Mouse (Mus musculus) ovary, postnatal 36 days (tissue): Measurements from ENCODE around the gene Sac3d1.
"Not testable (repeated sequence)": the region's sequence is repeated elsewhere in the genome, so short reads cannot be mapped to it uniquely, and the experiment has no call there.

Experiments used
- DNase-seq: peaks from one replicate; pipeline ENCODE4 v3.0.0; 2022; ENCODE audit warnings: low spot score, mixed read lengths

The Sac3d1 gene

GRCm38 (mm10) chr19:6117986-6118676 lies at the start of gene Sac3d1:
Gene Sac3d1 (minus strand): TSS chr19:6118650.
- peak; percentile 85 for DNase-seq

DNA sequence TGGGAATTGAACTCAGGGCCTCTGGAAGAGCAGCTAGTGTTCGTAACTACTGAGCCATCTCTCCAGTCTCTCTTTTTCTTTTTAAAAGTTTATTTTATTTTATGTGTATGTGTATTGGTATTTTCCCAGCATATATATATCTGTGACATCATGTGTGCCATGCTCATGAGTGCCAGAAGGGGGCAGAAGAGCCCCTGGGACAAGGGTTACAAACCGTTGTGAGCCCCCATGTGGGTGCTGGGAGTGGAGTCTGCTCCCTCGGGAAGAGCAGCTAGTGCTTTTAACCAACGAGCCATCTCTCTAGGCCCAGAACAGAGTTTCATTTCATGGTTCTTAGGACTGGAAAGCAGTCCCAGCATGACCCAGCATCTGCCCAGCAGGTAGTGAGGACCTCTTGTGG lies 48.3 kb upstream of the Sac3d1 start:
- no peak for DNase-seq

GRCm38 (mm10) chr19:6163872-6164547 lies 45.6 kb upstream of the Sac3d1 start:
- no peak for DNase-seq

GRCm38 (mm10) chr19:6157220-6157619 lies 38.8 kb upstream of the Sac3d1 start:
- DNase-seq, result no peak

DNA sequence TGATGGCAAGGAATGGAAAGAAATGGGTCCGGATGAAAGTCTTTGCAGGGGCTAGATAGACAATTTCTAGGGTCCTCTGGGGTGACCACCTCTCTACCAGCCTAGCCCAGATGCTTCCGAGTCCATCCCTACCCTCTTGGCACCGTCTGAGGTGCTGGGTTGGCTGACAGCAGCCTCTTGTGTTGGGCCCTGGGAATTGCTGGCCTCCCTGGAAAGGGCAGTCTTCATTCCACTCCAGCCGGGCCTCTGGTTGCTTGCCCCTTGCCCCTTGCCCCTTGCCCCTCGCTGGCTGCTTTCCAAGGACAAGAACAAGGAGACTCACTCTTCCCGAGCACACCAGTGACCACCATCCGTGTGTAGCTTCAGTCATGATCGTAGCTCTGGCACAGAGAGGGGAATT lies 37.9 kb upstream of the Sac3d1 start:
- no peak for DNase-seq

GRCm38 (mm10) chr19:6155174-6155573 lies 36.7 kb upstream of the Sac3d1 start:
- no peak for DNase-seq

- no peak for DNase-seq
These were observed 26.4 kb upstream of the Sac3d1 start for GRCm38 (mm10) chr19:6144842-6145241.

- peak; percentile 55 for DNase-seq
These were observed 22.9 kb upstream of the Sac3d1 start, which contains the start of gene Arl2 for GRCm38 (mm10) chr19:6141394-6141749. Gene Arl2 (minus strand): TSS chr19:6141548.

DNA sequence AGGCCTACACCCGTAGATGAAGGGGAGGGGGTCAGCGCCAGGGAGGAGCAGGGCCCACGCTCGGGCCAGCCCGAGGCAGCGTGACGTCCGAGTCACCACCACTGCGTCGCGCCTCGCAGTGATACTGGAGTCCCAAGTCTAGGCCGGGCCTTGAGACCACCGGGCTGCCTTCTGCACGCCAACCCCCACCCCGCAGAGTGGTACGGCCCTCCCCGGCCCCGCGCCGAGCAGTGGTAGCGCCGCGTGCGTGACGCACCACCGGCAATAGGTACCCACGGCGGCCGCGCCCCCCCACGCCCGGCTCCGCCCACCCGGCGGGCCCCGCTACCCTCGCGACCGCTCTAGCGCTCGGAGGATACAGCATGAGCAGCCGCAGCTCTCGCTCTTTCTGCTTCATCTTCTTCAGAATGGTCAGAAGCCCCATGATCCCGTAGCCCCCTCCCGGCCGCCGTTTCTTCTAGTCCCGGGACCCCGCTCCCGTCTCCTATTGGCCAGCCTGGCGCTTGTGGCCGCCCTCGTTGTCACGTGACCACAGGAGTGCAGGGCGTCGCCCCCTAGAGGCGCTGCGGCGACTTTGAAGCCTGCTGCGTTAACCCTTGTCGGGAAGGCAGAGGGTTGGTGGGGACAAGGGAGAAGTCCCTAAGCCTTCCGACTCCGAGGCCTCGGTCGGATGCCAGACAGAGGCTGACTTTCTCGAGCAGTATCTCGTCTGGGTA lies 22.4 kb upstream of the Sac3d1 start, which contains the start of gene Batf2:
Gene Batf2, plus strand, starts transcription at position 306 of the 716 bp plus-strand sequence.
- peak; percentile 89 for DNase-seq

DNA sequence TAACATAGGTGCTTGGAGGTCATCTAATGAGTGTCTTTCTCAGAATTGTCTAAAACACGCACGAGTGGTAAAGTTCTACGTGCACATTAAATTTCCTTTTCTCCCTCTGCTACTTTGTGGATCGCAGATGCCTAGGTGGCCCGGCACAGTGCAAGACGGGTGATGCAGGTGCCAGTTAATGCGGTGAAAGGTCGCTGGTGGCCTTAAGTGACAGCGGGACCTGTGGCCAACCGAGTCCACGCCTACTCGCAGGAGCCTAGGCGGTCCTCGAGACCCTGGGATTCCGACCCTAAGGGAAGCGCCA lies 21.9 kb upstream of the Sac3d1 start:
- DNase-seq, result no peak

DNA sequence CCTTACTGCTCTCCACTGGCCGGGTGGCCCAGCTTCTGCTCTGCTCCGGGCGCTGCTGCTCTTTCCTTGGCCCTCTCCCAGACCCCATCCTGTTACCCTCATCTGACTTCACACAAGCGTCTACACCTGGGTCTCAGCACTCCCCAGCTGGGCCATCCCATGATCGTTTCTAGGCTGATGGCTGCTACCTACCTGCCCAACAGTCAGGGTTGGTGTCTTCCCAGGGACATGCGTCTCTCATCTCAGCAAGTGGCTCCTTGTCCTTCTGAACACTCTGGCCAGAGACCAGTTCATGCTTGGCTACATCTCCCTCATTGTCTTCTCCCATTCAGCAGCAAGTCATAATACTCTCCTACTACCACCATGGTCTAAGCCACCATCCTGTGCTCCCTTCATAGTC lies 21.3 kb upstream of the Sac3d1 start:
- DNase-seq, result no peak

GRCm38 (mm10) chr19:6136397-6136796 lies 17.9 kb upstream of the Sac3d1 start:
- no peak for DNase-seq

DNA sequence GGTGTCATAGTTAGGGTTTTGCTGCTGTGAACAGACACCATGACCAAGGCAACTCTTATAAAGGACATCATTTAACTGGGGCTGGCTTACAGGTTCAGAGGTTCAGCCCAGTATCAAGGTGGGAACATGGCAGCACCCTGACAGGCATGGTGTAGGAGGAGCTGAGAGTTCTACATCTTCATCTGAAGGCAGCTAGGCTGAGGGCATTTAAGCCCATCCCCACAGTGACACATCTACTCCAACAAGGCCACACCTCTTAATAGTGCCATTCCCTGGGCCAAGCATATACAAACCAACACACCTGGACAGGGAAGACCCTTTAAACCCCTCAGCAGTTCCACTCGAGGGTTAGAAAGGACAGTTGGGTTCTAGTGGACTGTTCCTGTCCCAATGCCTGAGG lies 14.7 kb upstream of the Sac3d1 start:
- DNase-seq, result not testable (repeated sequence)

- no peak for DNase-seq
These were observed 13.8 kb upstream of the Sac3d1 start for GRCm38 (mm10) chr19:6132171-6132827.

- DNase-seq, result not testable (repeated sequence)
These were observed 12.1 kb upstream of the Sac3d1 start for GRCm38 (mm10) chr19:6130414-6131128.

- peak; percentile 90 for DNase-seq
These were observed 9.4 kb upstream of the Sac3d1 start, which contains the start of gene Snx15 for GRCm38 (mm10) chr19:6127760-6128341. Gene Snx15 (minus strand): TSS chr19:6128304.

DNA sequence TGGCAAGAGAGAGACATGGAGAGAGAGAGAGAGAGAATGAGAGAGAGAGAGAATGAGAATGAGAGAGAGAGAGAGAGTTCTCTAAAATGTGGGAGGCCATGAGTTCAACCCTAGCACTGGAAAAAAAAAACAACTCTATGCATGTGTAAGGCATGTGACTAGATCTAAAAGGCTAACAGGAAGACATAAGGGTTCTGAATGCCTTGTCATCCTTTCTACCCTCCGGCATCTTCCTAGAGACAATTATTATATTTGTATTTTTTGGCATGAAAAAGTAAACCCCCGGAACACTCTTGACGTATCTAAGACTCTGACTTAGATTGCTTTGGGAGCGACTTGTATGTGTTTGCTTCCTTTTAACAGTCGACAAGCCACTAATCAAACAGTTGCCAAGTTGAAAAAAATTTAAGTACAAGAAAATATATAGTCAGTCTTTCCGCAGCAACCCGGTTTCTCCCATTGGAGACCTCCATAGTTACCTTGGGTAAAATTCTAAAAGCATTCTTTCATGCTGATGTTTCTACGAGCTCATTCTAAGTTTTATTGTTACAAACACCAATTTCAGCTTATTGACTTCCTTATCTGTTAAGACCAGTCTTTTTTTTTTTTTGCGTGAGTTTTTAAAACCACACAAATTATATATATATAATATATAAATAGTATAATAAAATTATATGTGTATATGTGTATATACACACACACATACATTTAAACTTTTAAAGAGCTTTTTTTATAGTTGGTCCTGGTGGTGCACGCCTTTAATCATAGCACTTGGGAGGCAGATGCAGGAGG lies 8.5 kb upstream of the Sac3d1 start:
- DNase-seq, result no peak

DNA sequence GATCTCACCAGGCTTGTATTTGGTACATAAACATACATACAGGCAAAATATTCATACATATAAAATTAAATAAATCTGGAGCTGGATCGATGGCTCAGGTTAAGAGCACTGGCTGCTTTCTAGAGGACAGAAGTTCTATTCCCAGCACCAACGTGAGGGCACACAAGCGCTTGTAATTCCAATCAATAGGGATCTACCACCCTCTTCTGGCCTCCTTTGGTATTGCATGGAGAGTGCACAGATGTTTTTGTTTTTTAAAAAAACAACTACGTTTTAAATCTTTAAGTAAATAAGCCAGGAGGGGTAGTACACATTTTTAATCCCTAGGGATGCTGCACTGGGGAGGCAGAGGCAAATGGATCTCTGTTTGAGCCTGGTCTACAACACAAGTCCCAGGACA lies 7.8 kb upstream of the Sac3d1 start:
- no peak for DNase-seq

GRCm38 (mm10) chr19:6124898-6125297 lies 6.4 kb upstream of the Sac3d1 start:
- no peak for DNase-seq

DNA sequence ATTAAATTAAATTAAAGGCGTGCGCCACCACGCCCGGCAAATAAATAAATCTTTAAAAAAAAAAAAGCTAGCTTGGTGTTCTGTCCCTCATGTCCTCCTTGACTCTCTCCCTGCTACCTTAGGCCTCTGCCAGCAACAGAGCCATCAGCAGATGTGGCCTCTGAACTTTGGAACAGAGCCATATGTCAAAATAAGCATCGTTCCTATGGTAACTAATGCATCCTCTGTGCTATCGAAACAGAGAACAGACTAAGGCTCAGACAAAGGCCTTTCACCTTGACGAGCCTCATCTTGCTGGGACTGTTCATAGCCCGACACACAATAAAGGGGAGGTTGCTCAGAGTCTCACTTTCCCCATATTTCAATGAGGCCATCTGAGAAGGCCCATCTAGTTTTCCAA lies 4.9 kb upstream of the Sac3d1 start:
- no peak for DNase-seq

GRCm38 (mm10) chr19:6121761-6122160 lies 3.3 kb upstream of the Sac3d1 start:
- DNase-seq, result no peak
